Mouse (Mus musculus) intestine, postnatal 0 days (tissue): ENCODE results near the gene Dnase2b. TPM values are rescaled to one million over a fixed set of nuclear protein-coding genes. Genes with fewer than 3 reads are reported as not detected.

ENCODE experiments used
- ATAC-seq: fragments of 200-750 bp; cut with Nextera tagmentation; 2 replicates; pipeline ENCODE4 v1.8.0; 2017; ENCODE audit warnings: mild to moderate bottlenecking, moderate TSS enrichment, moderate library complexity
- H3K27ac ChIP-seq: fragments of 300-500 bp; sonication (generic); 2 replicates; pipeline ENCODE4 v1.5.1; 2014; ENCODE audit warnings: mild to moderate bottlenecking, low read depth, low read length, moderate library complexity
- H3K27me3 ChIP-seq: fragments of 300-500 bp; sonication (generic); replicated peaks from 2 replicates; pipeline ENCODE4 v1.6.1; 2014; ENCODE audit warnings: low read length, mixed read lengths; ENCODE audit not compliant: control insufficient read depth, insufficient read depth
- H3K36me3 ChIP-seq: fragments of 300-500 bp; sonication (generic); 2 replicates; pipeline ENCODE4 v1.6.1; 2014; ENCODE audit warnings: mild to moderate bottlenecking, moderate library complexity; ENCODE audit not compliant: control insufficient read depth, insufficient read depth
- H3K4me1 ChIP-seq: fragments of 300-500 bp; sonication (generic); replicated peaks from 2 replicates; pipeline ENCODE4 v1.6.1; 2014; ENCODE audit warnings: antibody characterized with exemption, low read length, mixed read lengths; ENCODE audit not compliant: control insufficient read depth, insufficient read depth
- H3K4me2 ChIP-seq: fragments of 300-500 bp; sonication (generic); replicated peaks from 2 replicates; pipeline ENCODE4 v1.6.1; 2014; ENCODE audit warnings: low read depth, mild to moderate bottlenecking, moderate library complexity
- H3K4me3 ChIP-seq: fragments of 300-500 bp; sonication (generic); 2 replicates; pipeline ENCODE4 v1.5.1; 2014; ENCODE audit warnings: low read depth, low read length
- H3K9ac ChIP-seq: fragments of 300-500 bp; sonication (generic); 2 replicates; pipeline ENCODE4 v1.6.1; 2014; ENCODE audit warnings: mild to moderate bottlenecking, low read depth, low read length
- H3K9me3 ChIP-seq: fragments of 300-500 bp; sonication (generic); 2 replicates; pipeline ENCODE4 v1.6.1; 2016; ENCODE audit warnings: mixed run types; ENCODE audit not compliant: control insufficient read depth
- CTCF ChIP-seq: sonication (generic); IDR thresholded peaks from 2 replicates; pipeline ENCODE4 v1.5.1; 2016; ENCODE audit warnings: low read depth, mild to moderate bottlenecking, control low read depth, antibody characterized with exemption, moderate library complexity
- WGBS: fragments of 180-500 bp; shearing (Covaris S2); extraction: QIAGEN DNeasy Blood & Tissue Kit; methylation state at CpG from one replicate; pipeline ENCODE4 v1.1.7; 2014; 5-methylcytosine and 5-hydroxymethylcytosine counted together
- polyA plus RNA-seq: library from polyadenylated mRNA; unstranded; fragments of >200 nt; fragmentation: Nextera tagmentation; extraction: Ambion mirVana; gene quantifications from 2 replicates; pipeline ENCODE4 v1.2.1, GENCODE M21; 2015

Gene Dnase2b
- polyA plus RNA-seq, 1 experiment from 2014 or later, result not detected

- no peaks in the 10 kb centered on the region for H3K36me3 ChIP-seq
- H3K4me3 ChIP-seq, result no peak overlapping the region
- H3K9me3 ChIP-seq, result no peaks in the 10 kb centered on the region
- H3K4me2 ChIP-seq, result no peak overlapping the region
- 82% methylated on average over 8 of the region's 8 CpGs for WGBS
- H3K9ac ChIP-seq, result no peak overlapping the region
- H3K4me1 ChIP-seq, result no peaks in the 10 kb centered on the region
- H3K27me3 ChIP-seq, result no peaks in the 10 kb centered on the region
- no peak for ATAC-seq
- H3K27ac ChIP-seq, result no peak overlapping the region
- TF ChIP-seq CTCF, result no peak
Observed at GRCm38 (mm10) chr3:146596387-146596786, 19.0 kb downstream of the Dnase2b start.

GRCm38 (mm10) chr3:146595440-146595839 lies 20.0 kb downstream of the Dnase2b start:
- no peaks in the 10 kb centered on the region for H3K27me3 ChIP-seq
- H3K27ac ChIP-seq, result no peak overlapping the region
- no peaks in the 10 kb centered on the region for H3K4me1 ChIP-seq
- H3K9me3 ChIP-seq, result no peaks in the 10 kb centered on the region
- no peak for TF ChIP-seq CTCF
- no peak overlapping the region for H3K4me3 ChIP-seq
- 81% methylated on average over 6 of the region's 6 CpGs for WGBS
- no peaks in the 10 kb centered on the region for H3K36me3 ChIP-seq
- no peak for ATAC-seq
- no peak overlapping the region for H3K9ac ChIP-seq
- no peak overlapping the region for H3K4me2 ChIP-seq

- Histone ChIP-seq H3K36me3 (no peaks in the 10 kb centered on the region), H3K27ac (no peak overlapping the region), H3K4me2 (no peak overlapping the region), H3K4me3 (no peak overlapping the region), H3K27me3 (no peaks in the 10 kb centered on the region), H3K4me1 (no peaks in the 10 kb centered on the region), H3K9me3 (no peaks in the 10 kb centered on the region), H3K9ac (no peak overlapping the region)
- 67% methylated on average over 2 of the region's 2 CpGs for WGBS
- ATAC-seq, result no peak
- TF ChIP-seq CTCF, result no peak
Observed at GRCm38 (mm10) chr3:146591601-146592000, 23.8 kb downstream of the Dnase2b start.

- no peaks in the 10 kb centered on the region for H3K4me1 ChIP-seq
- TF ChIP-seq CTCF, result no peak
- 78% methylated on average over 7 of the region's 7 CpGs for WGBS
- H3K4me2 ChIP-seq, result no peak overlapping the region
- no peak overlapping the region for H3K4me3 ChIP-seq
- H3K9me3 ChIP-seq, result no peaks in the 10 kb centered on the region
- H3K27me3 ChIP-seq, result no peaks in the 10 kb centered on the region
- no peak overlapping the region for H3K9ac ChIP-seq
- no peak overlapping the region for H3K27ac ChIP-seq
- no peaks in the 10 kb centered on the region for H3K36me3 ChIP-seq
- ATAC-seq, result no peak
Observed at GRCm38 (mm10) chr3:146591159-146591558, 24.2 kb downstream of the Dnase2b start.

GRCm38 (mm10) chr3:146589523-146589922 lies 25.9 kb downstream of the Dnase2b start:
- ATAC-seq, result no peak
- Histone ChIP-seq H3K9ac (no peak overlapping the region), H3K4me2 (no peak overlapping the region), H3K4me1 (no peaks in the 10 kb centered on the region), H3K9me3 (no peaks in the 10 kb centered on the region), H3K4me3 (no peak overlapping the region), H3K36me3 (no peaks in the 10 kb centered on the region), H3K27ac (no peak overlapping the region), H3K27me3 (no peaks in the 10 kb centered on the region)
- TF ChIP-seq CTCF, result no peak
- WGBS, result 80% methylated on average over 6 of the region's 6 CpGs

- Histone ChIP-seq H3K27me3 (no peaks in the 10 kb centered on the region), H3K36me3 (no peaks in the 10 kb centered on the region), H3K4me3 (no peak overlapping the region), H3K9ac (no peak overlapping the region), H3K4me2 (no peak overlapping the region), H3K4me1 (no peaks in the 10 kb centered on the region), H3K27ac (no peak overlapping the region), H3K9me3 (no peaks in the 10 kb centered on the region)
- no peak for ATAC-seq
- no peak for TF ChIP-seq CTCF
- 93% methylated on average over 14 of the region's 14 CpGs for WGBS
Observed at GRCm38 (mm10) chr3:146586616-146587015, 28.8 kb downstream of the Dnase2b start.

GRCm38 (mm10) chr3:146583908-146584307 lies 31.5 kb downstream of the Dnase2b start:
- WGBS, result 69% methylated on average over 5 of the region's 5 CpGs
- H3K36me3 ChIP-seq, result no peaks in the 10 kb centered on the region

More at GRCm38 (mm10) chr3:146583908-146584307, 31.5 kb downstream of the Dnase2b start:
- Histone ChIP-seq H3K27me3 (no peaks in the 10 kb centered on the region), H3K4me3 (no peak overlapping the region), H3K4me1 (no peaks in the 10 kb centered on the region), H3K9ac (no peak overlapping the region), H3K9me3 (no peaks in the 10 kb centered on the region), H3K4me2 (no peak overlapping the region), H3K27ac (no peak overlapping the region)
- no peak for TF ChIP-seq CTCF
- no peak for ATAC-seq
